Mouse (Mus musculus) left cerebral cortex, adult 11 months (tissue): Measurements from ENCODE around the gene Abhd14b.

Source experiments
- DNase-seq: peaks from one replicate; pipeline ENCODE4 v3.0.0; 2022; ENCODE audit warnings: low spot score

Gene Abhd14b

DNA sequence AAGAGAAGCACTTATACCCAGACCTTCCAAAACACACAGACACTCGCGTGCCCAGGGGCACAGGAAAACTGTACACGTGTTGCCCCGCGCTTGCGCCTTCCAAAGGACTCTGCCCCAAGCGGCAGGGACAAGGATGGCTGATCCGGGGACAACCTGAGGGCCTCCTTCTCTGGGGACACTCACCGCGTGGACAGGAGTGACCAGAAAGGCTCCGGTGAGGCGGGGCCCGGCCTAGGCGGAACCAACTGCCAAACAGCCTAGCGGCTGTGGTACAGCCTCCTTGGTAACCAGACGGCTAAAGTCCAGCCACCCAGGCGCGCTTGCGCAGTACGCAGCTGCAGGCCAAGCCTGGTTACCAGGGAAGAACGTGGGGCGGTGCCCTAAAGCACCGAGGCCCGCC is at the start of gene Abhd14b, which contains the start of gene Abhd14a:
Abhd14b (plus strand) TSS at position 112 of the 400 bp plus-strand sequence.
Abhd14a (minus strand) TSS at position 331 of the 400 bp plus-strand sequence.
- peak; percentile 88 for DNase-seq

DNA sequence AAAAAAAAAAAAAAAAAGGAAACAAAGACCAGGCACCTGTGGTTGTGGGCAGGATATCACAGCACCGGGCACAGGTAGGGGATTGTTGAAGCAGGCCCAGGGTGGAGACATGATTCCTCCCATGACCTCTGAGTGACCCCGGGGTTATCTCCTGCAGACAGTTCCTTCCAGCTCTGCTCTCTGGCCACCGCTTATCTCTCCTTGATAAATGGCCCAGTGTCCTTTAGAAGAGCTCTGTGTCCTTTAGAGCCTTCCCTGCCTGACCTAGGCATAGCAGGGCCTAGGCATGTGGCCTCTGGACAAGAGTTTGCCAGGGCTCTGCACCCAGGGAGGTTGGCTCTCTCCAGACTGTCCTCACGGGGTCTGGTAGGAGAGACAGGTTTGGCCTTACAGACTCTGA is 49.5 kb upstream of the Abhd14b start:
- DNase-seq, result no peak

DNA sequence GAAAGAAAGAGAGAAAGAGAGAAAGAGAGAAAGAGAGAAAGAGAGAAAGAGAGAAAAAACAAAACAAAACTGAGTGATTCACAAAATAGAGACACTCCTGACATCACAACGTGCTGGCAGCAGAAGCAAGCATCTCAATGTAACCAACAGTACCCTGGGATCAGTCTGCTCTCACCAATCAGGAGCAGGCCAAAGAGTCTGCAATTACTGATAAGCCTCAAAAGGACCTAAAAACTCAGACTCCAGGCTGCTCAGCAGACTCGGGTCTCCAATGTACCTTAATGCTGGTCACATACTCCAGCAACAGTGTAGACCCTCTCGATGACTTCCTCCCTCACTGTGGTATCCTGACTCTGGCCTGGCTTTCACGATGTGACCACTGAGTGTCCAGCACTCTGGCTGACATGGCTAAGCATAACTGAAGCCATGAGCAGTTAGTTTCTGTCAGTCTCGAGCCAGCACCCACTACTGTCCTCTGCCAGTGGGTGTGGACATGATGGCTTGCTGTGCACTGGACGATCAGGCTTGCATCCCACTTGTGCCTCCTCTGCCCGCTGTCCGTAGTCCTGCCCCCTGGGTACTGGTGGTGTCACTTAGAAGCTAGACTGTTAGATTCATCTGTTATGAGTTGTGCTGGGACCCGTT is 48.5 kb upstream of the Abhd14b start:
- DNase-seq, result no peak

DNA sequence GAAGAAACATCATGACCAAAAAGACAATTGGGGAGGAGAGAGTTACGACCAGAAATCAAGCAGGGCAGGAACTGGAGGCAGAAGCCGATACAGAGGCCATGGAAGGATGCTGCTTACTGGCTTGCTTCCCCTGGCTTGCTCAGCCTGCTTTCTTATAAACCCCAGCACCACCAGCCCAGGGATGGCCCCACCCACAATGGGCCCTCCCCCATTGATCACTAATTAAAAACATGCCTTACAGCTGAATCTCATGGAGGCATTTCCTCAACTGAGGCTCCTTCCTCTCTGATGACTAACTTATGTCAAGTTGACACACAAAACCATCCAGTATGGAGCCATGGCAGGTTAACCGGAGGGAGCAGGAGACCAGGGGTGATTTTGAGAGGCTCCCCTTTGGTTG is 47.5 kb upstream of the Abhd14b start:
- no peak for DNase-seq

DNA sequence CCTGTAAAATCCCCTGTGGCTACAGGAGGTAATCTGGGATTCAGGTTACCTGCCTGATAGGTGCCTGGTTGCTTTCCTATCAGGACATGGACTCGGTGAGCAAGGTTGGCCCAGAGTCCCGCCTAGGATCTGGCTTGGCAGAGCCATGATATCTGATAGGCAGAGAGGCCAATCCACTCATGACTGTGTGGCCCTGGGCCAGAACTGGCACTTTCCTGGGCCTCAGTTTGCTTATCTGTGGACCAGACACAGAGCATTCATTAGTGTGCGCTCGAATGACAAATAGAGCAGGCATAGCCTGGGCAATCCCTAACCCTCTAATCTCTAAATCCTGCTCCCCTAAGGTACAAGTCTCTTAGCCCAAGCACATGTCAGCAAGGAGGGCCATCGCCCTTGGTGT is 45.1 kb upstream of the Abhd14b start:
- DNase-seq, result no peak

DNA sequence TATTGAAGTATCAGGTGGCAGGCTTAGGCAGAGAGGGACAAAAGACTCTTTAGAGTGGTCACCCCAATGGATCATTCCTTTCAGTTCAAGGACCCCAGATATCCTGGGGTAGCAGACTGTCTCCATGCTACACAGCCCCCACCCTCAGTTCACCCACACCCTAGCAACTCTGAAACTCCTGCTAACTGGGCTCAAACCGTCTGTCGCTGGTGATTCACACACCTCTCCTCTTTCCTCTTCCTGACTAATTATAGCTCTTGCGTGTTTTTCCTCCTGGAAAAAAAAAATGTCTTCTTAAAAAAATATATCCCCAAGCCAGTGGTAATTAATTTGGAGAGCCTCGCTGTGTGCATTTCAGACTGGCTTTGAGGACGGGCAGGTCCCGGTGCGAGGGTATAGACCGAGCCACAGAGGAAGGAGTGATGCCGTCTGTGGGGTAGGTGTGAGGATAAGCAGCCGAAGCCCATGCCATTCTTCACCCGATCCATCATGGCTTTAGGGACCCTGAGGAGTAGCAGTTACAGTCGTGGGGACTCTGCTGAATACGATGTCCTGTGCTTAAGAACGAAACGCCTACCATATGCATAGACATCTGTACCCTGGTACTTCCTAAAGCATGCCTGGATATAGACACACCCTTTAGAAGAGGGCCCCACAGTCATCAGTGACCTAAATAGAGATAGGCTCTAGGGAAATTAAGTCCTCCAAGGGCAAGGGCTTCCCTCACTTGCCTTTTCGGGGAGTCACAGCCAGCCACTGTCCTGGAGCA is 44.5 kb upstream of the Abhd14b start:
- DNase-seq, result no peak

DNA sequence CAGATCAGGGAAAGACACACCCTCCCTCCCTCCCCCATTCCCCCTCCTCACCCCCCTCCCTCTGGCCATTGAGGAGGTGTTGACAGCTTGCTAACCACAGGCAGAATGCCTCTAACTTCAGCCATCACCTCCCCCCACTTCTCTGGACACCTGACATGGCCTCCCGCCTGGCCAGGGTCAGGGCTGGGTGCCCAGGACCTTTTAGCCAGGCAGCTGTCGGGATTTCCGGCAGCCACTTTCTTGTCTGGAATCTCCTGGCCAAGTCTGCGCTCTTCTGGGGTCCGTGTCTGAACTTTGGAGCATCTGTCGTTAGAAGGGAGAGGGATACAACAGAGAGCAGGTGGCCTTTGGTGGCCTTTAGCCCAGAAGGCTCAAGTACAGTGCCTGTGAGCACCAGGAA is 42.0 kb upstream of the Abhd14b start:
- no peak for DNase-seq

DNA sequence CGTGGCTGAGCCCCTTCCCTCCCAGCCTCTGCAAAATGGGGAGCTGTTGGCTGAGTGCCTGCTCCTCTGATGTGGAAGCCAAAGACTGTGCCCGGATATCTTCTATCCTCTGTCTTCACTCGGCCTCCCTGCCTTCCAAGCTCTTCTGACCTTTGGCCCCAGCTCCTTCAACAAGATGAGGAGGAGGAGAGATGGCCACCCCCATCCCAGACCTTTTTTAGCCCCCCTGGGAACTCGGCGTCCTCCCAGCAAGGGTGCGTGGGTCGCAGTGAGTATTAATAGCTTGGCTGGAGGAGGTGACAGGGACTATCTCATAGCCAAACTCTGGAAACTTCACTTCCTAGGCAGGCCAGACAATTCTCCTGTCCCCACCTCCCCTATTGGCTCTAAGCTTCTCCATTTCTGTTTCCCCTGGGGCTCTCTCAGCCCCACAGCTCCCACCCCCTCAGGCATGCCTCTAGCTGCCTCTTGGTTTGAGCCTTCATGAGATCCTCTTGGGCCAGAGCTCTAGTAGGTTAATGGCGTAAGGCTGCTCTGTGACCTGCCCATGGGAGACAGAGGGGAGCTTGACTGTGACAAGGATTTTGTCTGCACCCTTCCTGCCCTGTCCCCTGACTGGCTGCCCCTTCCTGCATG is 40.7 kb upstream of the Abhd14b start:
- DNase-seq, result no peak

DNA sequence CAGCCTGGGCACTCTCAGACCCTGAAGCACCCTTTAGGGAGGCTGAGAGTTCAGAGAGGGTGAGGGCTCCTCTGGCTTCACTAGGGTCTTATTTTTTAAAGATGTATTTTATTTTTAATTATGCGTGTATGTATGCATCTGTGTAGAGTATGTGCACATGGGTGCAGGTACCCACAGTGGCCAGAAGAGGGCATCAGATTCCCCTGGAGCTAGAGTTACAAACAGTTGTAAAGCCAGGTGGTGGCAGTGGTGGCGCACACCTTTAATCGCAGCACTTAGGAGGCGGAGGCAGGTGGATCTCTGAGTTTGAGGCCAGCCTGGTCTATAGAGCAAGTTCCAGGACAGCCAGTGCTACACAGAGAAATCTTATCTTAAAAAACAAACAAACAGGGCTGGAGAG is 38.2 kb upstream of the Abhd14b start:
- DNase-seq, result no peak

DNA sequence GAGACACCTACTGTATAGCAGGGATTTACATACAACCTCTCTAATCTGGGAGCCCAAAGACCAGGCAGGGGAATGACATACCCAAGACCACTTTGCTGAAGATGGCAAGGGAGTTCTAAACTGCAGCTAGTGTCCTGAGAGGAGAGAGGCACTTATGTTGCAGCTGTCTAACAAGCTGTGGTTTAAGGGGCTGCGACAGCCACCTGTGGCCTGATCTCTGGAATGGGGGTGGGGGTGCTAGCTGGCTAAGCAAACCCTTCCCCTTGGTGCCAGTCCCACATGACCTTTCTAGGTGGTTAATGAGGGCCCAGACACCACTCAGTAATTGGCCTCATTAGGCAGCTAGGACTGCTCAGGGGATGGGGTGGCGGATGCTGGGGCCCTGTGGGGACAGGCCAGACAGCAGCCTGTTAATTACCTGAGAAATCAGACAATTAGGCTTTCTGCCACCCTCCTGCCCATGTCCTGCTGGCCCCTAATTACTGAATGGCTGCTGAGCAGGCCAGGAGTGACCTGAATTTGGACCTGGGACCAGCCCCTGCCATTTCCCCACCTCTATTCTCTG is 37.1 kb upstream of the Abhd14b start:
- DNase-seq, result no peak

DNA sequence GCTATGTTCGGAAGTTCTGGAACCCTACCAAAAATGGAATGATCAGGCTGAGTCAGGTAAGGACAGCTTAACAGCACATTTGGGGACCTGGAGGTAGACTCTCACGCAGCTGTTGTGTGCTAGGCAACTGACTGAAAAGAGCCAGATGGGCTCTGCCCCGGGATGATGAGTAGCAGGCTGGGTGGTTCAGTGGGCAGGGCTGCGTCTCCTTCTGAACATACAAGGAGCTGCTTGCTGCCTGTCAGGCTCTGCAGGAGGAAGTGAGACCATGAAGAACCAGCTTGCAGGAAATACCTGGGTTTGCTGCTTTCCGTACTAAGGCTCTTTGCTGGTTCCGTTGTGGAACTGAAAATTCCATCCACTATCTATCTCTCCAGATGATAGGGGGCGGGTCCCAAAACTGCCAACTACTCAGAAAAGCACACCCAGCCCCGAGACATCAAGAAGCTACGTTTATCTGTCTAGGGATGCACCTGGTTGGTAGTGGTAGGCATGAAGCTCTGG is 36.1 kb upstream of the Abhd14b start:
- DNase-seq, result no peak

DNA sequence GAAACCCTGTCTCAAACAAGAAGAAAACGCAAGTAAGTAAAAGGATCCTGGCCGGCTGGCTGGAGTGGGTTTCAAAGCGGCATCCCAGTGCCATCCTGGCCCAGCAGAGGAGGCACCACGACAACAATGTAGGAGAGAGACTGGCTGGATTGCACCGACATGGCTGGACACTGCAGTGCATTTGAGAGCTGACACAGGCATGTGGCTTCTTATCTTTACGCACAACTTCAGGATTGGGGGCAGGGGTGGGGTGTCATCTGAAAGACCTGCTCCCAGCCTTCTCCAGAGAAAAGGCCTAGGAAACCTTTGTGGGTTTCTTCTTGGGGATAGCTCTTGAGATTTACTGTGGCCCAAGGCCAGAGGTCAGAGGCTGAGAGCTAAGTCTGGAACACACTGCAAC is 35.5 kb upstream of the Abhd14b start:
- DNase-seq, result no peak

DNA sequence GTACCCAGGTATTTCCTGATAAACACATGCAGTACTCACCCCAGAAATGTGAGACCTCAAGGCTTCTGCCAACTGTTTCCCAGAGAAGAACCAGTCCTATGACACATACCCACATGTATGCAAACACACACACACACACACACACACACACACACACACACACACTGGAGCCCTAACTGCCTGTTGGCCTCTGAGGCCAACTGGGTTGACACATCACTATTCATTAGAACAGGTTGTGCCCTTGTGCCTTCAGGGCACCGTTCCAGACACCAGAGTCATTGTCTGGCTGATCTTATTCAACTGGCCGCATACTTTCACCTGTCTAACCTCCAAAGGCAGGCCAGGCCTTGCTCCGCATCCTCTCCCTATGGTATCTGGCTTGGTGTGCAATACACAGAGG is 35.0 kb upstream of the Abhd14b start:
- no peak for DNase-seq

DNA sequence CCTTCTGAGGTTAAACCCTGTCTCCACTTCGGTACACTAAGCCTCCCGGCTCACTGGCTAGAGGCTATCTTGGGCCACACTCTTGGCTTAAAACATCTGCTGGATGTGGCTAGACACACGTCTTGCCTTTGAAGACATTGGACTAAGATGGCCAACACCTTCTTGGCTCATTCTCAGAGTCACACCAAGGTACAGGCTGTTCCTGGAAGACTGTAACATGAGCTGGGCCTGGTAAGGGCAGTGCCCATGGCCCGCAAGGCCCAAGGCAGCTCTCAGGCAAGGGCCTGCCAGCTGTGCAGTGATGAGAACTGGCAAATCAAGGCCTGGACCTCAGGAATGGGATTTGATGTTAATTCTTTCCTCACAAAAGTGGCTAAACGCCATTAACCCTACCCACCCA is 33.7 kb upstream of the Abhd14b start:
- no peak for DNase-seq

DNA sequence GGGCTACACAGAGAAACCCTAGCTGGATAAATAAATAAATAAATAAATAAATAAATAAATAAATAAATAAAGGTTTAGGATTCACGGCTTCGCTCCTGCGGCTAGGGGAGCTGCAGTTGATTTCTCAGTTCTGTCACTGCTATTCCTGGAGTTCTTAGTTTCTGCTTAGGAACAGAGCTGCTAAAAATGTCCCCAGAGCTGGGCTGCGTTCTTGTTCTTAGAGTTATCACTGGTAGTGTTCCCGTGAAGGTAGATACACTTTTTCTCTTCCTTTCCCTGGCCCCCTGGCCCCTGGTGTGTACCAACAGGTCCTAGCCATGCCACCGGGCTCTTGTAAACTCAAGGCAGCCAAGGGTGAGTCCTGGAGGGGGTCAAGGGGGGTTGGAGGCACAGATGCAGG is 30.4 kb upstream of the Abhd14b start:
- DNase-seq, result no peak

DNA sequence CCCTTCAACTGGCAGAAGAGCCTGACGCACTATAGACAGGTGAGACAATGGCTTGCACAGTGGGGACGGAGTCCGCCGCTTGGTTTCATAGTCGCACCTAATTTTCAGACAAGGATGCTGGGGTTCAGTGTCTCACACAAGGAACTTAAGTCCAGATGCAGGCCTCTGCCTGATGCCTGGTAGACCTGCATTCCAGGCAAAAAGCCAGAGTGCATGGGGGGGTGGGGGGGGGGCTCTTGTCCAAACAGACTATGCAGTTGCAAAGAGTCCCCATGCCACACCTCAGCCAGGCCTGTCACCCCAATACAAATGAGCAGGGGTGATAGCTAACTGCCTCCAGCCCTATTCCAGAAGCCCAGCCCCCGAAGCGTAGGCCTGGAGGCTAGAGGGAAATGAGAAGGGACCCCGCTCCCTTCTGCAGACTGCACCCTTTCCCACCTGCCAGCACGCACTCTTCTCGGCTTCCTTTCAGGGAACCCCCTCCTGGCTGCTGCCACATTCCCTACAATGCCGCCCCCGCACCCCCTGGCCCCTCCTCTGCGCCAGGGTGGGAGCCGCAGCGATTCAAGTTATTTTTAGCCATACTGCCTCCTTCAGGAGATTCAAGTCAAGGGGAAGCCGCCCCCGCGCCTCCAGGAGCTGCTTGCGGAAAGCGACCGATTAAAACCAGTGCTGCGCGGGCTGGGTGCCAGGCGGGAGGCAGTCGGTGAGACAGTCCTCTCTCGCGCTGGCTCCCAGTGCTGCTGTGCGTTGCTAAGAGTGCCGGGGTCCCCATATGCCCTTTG is 29.2 kb upstream of the Abhd14b start:
- DNase-seq, result peak; percentile 96

DNA sequence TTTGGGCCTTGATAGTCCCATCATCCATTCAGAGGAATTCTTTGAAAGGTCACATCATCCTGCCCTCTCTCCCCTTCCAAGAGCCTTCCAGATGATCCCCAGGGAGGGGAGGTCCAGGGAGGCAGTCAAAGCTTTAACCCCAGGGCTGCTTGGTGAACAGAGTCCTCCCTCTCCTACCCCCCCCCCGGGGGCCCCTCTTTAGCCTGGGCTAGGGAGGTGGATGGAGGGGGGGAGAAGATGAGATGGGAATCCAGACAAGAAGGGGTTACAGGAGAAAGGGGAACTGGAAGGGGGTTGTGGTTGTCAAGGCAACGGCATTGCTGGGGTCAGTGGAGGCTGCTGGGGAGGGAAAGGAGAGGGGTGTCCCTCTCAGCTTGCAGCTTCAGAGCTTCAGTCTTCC is 26.7 kb upstream of the Abhd14b start:
- no peak for DNase-seq

DNA sequence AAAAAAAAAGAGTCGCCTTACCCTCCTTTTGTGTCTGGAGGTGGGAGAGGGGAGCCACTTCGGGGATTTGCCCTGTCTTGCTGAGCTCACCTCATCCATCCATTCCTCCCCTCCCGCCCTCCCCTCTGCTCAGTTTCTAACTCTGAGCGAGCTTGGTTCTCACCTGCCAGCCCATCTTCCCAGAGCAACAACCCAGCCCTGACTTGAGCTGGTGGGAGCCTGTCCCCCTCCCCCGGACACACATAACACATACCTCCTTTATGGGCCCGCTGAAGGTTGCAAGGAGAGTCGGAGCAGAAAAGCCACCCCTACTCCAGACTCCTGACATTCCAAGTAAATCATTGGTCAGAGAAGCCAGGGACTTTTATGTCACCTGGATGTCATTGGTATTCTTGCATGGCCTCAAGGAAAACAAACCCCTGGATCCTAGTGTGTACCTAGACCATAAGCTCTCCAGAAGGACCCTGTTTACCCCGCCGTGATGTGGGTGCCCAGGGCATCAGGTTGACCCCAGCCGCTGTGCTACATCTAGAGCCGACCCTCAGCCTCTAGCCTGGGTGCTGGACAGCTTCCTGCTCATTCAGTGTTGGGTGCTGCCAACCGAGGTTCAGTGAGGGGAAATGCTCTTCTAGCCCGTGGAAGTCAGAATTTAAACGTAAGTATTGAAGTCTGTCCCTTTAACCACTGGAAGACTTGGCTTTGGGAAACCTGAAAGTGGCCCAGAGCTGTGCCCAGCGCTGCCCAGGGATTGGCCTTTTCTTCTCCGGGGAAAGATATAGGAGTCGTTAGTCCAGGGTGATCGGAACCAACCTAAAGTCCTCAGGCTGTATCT is 26.0 kb upstream of the Abhd14b start:
- DNase-seq, result no peak

DNA sequence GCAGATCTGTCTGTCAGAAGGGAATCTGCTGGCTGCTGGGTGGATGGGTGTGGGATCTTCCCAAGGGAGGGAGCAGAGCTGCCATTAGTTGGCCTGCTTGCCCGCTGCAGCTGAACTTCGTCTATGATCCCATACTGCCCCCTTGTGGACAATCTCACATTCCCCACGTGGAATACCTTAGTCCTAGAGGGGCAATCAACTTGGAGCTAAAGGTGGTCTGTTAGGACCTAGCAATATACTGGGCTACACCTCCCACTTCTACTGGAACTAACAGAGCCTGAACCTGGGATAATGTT is 25.4 kb upstream of the Abhd14b start:
- peak; percentile 83 for DNase-seq

DNA sequence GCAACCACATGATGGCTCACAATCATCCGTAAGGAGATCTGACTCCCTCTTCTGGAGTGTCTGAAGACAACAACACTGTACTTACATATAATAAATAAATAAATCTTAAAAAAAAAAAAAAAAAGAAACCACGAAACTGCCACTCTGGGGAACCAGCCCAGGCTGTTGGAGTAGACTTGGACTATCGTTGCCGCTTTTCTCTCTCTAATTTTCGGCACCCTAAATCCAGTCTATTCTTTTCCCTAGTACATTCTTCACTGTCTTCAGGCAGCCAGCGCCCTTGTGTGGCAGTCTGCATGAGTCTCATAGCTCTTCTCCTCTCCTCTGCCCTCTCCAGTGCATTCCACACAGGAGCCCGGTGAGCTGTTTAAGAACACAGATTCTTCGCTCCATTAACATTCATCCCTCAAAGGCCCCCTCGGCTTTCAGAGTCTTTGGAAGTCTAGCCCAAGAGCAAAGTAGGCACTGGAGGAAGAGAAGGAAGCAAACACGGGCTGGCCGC is 18.5 kb upstream of the Abhd14b start:
- no peak for DNase-seq
